Mouse (Mus musculus): ENCODE results near the gene Gm10662.
A peak's percentile ranks its signal among the peaks of the same experiment; 100 is the strongest.
"Not testable (repeated sequence)": the region's sequence is repeated elsewhere in the genome, so short reads cannot be mapped to it uniquely, and the experiment has no call there.

Gm10662 gene

DNA sequence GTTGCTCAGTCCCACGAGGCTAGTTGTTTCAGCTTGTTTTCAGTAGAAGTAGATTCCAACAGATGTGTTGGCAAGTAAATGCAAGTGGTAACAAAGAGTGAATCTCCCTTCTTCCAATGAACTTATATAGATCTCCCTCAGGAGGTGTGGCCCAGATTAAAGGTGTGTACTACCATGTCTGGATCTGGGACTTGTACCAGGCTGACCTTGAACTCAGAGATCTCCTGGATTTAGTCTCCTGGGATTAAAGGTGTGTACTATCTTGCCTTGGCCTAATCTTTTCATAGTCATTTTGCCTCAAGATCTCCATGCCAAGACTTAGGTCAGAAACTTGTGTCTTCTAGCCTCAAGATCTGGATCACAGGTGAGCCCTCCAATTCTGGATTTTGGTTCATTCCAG is at the start of gene Gm10662:
Gene Gm10662 (minus strand): TSS at position 101 of the 400 bp plus-strand sequence.
- DNase-seq (ENCODE audit: extremely low read depth, insufficient read length, low spot score): not testable (repeated sequence)

DNA sequence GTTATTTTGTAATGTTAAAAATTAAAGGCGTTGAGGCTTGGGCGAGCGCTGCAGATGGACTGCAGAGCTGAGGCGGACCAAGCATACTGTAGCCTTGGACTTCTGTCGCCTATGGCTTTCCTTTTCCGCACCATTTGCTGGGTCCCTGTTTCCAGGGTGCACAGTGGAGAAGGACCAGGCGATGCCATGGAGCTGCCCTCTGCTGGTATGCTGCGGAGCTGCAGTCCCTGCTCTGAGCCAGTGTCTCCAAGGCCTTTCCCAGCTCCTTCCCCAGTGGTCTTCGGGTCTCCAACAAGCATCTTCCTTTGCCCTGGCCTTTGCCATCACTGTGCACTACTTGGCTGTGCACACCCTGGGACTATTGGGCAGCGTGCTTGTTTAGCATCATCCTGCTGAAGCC is 19.2 kb upstream of the Gm10662 start:
- DNase-seq (ENCODE audit: extremely low read depth, insufficient read length, low spot score): peak; percentile 0

Data from 3134 (cell line).